Mouse (Mus musculus): Measurements from ENCODE around the gene Gstt1.
"Not testable (repeated sequence)": the region's sequence is repeated elsewhere in the genome, so short reads cannot be mapped to it uniquely, and the experiment has no call there.

The Gstt1 gene

DNA sequence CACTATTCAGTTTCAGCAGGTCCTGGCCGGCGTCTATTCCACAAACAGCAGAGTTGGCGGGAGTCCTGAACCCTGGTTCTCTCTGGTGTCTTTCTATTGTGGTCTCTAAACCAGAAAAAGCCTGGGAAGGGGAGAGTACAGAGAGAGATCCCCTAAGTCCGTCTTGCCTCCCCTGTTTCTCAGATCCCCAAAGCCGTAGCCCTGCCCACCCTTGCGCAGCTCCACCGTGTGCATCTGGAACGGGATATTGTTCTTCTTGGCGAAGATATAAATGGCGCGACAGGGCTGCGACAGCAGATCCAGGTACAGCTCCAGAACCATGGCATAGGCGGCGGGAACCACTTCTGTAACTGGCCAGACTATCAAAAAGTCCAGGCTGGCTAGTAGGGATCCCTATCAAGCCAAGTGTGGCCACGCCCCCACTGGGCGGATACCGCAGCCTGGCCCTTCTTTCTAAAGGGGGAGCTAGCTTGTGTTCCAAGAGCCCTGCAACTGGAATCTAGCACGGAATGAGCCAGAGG, at the start of gene Gstt1:
Gstt1 (minus strand) TSS at position 409 of the 521 bp plus-strand sequence.
- DNase-seq (ENCODE audit: low spot score), result peak; percentile 24

DNA sequence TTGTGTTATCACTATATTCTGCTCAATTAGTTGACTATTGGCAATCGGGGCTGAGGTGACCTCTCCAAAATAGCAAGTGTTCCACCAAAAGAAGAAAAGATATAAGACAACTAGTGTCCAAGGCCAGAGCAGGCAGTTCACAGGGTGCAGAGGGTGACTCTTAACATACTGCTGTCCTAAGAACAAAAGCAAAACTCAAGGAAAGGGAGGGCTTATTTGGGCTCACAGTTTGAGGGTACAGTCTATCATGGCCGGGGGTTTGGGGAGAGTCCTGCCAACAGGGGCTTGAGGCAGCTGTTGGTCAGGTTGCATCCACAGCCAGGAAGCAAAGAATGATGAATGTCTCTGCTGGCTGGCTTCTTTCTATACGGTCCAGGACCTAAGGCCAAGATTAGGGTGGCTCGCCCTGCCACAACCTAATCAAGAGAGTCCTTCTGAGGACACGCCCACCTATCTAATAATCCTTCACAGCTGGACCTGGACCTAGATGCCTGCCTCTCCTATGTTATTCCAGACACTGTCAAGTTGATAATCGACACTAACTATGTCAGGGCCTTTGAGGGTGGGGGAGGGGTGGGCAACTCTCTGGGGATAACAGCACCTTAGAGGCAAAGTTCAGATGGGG, 47.0 kb upstream of the Gstt1 start:
- no peak for DNase-seq (ENCODE audit: low spot score)

DNA sequence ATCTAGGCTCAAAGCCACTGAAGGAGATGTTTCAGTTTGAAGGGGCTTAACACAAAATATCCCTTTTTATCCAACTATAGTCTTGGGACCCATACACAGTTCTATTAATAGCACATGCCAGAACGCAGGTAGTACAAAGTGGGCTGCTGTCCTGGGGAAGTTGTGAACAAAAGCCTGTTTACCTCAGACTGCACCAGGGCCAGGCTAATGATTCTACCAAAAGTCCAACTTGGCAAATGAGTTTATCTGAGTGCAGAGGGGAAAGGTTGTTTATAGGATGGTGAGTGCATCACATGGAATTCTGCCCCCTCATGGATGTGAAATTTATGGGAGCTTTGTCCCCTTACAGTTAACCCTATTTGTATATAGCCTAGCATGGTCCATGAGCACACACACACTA, 46.4 kb upstream of the Gstt1 start:
- DNase-seq (ENCODE audit: low spot score), result no peak

DNA sequence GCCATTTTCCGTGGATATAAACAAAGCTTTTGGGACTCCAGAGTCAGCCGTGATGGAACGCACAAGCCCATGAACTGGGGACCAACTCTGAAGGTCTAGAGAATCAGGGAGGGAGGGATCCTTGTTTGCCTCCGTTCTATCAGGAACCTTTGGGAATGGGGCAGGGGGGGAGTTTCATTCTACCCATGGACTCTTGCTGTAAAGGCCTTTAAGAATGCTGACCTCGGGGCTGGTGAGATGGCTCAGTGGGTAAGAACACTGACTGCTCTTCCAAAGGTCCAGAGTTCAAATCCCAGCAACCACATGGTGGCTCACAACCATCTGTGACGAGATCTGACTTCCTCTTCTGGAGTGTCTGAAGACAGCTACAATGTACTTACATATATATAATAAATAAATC, 45.5 kb upstream of the Gstt1 start:
- not testable (repeated sequence) for DNase-seq (ENCODE audit: low spot score)

DNA sequence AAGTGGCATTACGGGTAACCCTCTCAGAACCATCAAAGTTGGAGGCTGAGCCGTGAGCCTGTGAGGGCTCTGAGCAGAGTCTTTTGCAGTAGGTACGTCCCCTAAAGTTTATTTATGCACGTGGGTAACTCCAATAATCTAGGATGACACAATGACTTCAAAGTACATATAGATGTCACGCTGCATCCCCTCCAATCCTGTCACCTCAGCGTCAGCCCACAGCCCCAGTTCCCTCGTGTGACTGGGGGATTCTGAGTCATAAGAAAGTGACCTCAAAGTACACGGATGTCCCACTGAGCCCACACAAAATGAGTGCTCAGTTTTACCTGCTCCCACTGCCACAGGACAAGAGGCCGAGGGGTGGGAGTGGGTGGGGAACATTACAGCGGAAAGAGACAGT, 40.7 kb upstream of the Gstt1 start:
- no peak for DNase-seq (ENCODE audit: low spot score)

DNA sequence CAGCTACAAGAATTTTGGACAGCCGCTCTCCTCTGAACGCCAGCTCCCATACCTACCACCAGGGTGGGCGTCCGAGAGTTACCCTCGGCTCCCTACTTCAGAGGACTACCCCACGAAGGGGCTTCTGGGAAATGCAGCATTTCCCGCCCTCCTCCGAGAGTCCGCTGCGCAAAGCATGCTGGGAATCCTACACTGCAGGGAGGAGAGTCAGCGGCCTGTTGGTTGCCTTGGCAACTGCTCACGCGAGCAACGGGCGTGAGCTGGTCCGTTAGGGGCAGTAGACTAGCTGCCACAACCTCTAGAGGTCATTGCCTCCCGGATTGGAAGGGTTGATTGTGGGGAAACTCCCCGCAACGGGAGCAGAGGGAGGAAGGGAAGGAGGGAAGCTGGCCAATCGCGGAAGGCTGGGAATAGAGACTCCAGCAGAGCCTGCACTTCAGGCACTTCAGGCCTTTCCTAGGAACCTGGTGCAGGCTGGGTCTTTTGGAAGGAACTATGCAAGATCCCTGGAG, 38.9 kb upstream of the Gstt1 start, which contains the start of gene Gstt2:
Gstt2 (minus strand) TSS at position 177 of the 512 bp plus-strand sequence.
- peak; percentile 76 for DNase-seq (ENCODE audit: low spot score)

DNA sequence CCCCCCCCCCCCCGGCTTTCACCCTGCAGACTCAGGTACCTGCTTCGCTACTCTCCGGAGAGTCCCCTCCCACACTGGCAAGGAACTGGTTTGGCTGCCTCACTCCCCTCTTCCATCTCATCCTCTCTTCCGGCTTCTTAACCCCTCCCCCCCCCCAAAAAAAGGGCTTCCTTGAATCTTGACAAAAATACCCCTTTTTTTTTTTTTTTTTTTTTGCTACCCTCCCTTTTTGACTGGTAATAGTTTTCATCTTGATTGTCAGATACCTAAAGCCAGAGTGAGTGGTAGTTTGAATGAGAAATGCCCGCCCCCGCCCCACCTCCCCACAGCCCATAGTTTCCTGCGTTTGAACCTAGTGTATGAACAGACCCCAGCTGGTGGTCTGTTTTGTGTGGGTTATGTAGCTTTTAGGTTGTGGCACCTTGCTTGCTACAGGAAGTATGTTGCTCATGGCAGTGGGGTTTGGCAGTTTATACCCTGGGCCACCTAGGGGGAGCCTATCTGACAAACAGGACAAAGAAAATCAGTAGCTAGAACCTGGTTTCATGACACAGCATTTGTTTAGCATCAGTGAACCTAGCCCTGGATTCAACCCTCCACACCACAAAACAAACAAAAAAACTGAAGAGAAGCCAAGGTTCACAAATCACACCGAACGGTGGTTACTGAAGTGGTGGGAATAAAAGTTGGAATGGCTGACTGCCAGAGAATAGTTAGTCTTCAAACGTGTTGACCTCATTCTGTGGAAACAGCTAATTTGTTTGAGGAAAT, 37.6 kb upstream of the Gstt1 start:
- DNase-seq (ENCODE audit: low spot score), result no peak

DNA sequence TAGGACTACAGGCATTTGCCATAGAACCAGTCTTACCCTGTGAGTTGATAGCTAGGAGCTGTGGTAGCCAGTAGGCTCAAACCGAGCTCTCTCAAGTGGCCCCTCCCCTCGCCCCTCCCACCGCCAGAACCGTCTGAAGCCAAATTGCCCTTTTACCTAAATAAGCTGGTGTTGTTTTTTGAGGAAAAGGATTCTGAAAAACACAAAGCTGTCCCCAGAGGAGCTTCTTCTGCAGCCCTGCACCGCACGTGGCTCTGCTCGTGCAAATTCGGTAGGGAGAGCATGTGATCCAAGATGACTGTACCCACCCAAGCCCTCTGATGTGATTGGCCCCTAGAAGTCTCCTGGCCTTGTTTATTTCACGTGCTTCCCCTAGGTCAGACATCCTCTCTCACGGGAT, 36.9 kb upstream of the Gstt1 start:
- peak; percentile 64 for DNase-seq (ENCODE audit: low spot score)

DNA sequence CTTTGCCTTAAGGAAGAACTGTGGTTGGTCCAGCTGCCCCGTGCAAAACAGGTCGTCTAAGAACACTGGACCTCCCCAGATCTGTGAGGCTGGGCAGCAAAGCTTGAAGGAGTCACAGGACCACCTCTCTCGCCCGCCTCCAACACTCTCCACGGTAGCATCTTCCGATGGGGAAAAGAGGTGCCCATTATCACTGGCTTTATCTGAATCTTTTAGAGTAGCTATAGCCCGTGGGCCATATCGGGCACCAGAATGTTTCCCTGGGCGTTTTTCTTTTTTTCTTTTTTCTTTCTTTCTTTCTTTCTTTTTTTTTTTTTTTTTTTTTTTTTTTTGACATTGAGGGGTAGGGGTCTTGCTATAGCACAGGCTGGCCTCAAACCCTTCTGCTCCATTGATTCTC, 36.3 kb upstream of the Gstt1 start:
- DNase-seq (ENCODE audit: low spot score), result no peak

DNA sequence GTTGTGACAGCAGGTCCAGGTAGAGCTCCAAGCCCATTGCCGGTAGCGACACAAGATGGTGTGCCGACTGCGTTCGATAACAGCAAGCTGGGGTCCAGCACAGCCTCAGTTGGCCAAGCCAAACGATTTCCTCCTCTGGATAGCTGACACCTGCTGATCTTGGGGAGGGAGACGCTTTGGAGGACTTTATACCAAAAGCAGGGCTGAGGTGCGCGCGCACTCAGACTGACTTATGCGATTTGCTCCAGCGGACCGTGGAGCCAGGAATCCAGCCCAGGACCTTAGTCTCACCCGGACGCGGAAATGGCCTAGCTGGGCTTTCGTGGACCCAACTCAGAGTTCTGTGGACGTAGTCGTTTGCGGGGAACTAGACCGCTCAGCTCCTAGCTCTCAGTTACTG, 35.9 kb upstream of the Gstt1 start:
- DNase-seq (ENCODE audit: low spot score), result no peak

DNA sequence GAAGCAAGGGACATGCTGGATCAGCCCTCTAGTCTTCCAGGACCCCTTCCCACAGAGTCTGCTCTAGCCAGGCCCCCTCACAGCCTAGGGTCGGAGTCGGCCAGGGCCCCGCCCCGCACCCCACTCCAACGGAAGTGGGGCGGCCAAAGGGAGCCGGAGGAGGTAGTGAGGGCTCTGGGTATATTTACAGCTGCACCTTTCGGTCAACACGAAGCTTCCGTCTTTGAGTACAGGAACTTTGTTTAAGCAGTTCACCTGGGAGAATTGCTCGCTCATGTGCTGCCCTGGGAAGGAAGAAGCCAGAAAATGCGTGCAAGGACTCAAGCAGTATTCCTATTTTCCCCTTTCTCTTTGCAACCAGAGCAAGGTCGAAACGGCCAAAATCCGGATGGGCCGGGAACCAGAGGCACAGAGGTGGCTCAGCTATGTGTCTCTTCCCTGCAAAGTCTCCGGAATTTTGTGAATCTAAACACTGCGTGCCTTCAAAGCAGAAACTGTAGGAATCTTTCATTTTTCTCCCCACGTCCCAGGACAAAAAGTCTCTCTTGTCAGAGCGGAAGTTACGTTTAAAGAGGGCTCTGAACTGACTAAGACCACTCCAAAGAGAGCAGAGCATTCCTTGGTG, 35.2 kb upstream of the Gstt1 start:
- DNase-seq (ENCODE audit: low spot score), result no peak

DNA sequence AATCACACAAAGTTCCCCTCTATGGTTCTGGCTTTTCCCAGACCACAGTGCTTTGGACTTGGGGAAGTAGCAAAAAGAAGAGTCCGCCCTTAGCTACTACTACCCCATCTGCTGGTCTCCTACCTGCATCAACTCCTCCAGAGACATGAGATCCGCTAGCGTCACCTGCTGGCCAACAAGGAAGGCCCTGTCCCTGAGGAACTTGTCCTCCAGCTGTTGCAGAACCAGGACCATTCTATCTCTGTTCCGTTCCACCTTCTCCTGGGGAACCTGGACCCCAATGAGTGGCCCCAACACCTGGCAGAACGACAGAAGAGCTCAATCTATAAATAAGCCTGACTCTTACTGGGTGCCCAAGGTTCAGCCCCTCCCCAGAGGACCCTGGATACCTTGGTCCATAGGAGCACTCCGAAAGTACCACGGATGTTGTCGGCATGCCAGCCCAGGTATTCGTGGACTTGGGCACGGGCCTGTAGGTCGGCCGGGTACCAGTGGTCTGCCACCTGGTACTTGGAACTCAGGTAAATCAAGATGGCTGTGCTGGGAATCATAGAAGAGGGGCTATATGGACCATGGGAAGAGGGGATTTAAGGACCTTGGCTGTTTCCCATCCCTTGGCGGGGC, 34.0 kb upstream of the Gstt1 start:
- DNase-seq (ENCODE audit: low spot score), result no peak

DNA sequence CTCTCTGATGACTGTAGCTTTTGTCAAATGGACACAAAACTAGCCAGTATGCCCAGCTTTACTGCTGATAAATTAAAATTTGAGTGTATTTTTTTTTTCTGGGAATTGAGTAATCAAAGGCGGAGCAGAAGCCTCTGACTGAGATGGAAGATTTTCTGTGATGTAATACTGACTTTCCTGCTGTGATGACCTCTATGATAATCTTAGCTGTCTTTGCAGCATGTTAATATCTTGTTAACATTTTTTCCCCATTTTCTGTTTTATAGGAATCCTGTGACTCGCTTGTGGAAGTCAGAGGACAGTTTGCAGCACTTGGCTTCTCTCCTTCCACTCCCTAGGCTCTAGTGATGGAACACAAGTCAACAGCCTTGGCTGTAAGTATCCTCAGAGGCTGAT, 31.9 kb upstream of the Gstt1 start:
- DNase-seq (ENCODE audit: low spot score), result no peak

DNA sequence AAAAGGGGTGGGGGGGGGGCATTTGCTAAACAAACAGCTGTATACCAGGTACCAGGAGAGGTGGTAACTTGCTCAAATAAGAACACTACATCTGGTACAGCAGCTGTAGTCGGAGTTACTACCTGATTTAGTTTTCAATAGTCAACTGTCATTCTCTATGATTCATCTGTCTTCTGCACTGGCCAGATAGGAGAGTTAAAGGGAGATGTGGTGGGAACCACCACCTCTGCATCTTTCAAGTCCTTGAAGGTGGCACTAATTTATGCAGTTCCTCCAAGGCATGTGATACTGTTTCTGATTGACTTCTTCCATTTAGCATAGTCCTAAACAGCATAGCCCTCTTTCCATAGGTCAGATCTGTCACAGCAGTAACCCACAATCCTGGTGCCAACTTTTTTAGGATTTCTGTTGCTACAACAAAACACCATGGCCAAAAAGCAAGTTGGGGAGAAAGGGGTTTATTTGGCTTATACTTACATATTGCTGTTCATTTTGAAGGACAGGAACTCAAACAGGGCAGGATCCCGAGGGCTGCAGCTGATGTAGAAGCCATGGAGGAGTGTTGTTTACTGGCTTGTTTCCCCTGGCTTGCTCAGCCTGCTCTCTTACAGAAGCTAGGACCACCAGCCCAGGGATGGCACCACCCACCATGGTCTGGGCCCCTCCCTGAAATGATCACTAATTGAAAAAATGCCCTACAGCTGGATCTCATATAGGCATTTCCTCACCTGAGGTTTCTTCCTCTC, 31.3 kb upstream of the Gstt1 start:
- no peak for DNase-seq (ENCODE audit: low spot score)

DNA sequence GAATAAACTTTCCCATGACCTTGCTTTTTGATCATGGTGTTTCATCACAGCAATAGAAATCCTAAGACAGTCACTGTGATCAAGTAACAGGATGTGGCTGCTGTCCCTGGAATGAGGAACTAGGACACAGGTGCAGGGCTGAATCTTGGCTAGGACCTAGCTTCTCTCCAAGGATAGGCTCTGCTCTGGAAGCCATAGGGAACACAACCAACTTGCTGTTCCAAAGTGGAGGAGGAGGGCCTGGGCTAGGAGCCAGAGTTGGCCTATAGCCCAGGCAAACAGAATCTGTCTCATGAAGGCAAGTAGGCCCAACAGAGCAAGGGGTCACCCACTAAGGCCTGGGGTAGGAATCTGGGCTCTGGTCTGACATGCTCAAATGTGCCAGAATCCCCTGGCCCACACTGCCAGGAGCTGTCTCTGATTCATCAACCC, 30.1 kb upstream of the Gstt1 start:
- peak; percentile 37 for DNase-seq (ENCODE audit: low spot score)

DNA sequence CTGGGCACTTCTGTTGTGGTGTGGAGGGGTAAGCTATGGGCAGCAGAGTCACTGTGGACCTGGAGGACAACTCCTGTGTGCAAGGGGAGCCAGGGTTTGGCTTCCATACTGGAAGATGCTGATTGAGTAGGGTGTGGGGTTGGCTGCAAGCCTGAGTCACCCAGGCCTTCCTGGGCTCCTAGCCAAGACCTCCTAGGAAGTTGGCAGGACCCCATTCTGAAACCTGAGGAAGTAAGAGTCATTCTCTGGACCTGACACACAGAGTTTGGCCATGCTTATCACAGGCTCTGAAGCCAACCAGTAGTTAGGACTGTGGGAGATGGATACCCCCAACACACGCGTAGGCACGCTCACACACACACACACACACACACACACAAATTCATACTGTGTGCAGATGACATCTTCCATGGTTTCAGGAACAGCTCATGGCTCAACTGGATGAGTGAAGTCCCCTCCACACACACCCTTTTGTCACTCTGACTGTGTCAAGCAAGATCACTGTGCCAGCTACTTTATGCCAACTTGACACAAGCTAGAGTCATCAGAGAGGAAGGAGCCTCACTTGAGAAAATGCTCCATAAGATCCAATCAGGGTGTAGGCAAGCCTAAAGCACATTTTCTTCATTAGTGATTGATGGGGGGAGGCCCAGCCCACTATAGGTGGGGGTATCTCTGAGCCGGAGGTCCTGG, 29.4 kb upstream of the Gstt1 start:
- peak; percentile 75 for DNase-seq (ENCODE audit: low spot score)

DNA sequence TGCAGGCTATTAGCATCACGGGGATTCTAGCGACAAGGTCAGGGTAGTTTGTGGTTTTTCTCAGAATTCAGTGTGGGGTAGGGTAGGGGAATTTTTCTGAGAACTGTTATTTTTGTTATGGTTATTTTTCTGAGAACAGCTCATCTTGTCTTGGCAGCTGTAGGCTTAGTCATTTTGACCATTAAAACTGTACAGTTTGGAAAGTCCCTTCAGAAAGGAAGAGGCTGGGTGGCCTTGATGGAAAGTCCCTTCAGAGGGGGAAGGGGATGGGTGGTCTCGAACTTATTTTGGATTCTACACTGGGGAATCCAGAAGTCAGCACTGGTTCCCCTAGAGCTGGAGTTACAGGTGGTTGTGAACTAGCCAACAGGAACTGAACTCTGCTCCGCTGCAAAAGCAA, 26.1 kb upstream of the Gstt1 start:
- DNase-seq (ENCODE audit: low spot score), result no peak

DNA sequence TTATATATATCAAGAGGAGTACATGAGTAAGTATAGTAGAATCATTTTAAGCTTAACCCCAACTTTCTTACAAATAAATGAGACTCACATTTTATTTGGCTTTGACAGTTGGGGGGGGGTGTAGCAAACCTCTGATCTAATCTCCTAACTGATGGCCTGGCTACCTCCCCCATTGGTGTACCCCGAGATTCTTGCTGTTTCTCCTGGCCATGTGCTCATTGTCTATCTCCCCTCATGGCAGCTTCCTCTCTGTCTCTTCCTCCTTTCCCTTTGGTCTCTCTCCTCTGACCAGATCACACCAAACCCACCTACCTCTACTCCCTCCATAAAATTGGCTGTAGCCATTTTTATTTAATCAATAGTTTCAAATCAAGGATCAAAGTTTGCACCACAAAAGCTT, 25.4 kb upstream of the Gstt1 start:
- DNase-seq (ENCODE audit: low spot score), result no peak

DNA sequence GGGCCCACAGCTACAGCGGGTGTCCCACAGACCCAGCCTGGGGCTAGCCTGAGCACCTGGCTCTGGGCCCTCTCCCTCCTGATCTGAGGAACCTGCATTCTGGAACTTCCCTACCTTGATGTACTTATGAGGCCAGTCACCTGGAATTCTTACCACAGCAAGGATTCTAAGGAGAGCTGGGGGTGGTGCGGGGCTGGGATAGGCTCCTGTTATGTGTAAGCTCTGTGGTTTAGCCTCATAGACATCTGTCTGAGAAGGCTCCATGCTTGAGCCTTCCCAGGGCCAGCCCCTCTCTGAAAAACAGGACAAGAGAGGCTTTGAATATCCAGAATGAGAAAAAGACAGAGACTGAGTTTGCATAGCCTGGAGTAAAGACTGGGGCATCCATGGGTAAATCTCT, 24.1 kb upstream of the Gstt1 start, which contains the start of gene Gstt4:
Gstt4 (minus strand) TSS at position 101 of the 400 bp plus-strand sequence.
- no peak for DNase-seq (ENCODE audit: low spot score)

DNA sequence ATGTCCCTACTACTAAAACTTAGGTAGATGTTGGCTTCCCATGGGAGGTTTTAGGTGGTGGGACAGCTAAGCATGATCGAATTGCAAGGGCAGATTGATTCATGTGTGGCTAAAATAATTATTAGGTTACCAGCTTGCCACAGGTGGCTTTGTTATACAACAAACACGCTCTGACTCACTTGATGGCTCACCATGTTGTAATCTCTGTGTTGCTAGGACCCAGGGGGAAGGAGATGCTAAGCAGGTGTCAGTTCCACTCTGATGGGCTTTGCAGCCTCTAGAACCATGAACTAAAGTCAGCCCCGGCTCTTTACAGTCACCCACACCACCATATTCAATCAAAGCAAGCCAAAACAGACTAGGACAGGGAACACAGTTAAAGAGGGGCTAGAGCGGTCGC, 21.5 kb upstream of the Gstt1 start:
- no peak for DNase-seq (ENCODE audit: low spot score)

DNA sequence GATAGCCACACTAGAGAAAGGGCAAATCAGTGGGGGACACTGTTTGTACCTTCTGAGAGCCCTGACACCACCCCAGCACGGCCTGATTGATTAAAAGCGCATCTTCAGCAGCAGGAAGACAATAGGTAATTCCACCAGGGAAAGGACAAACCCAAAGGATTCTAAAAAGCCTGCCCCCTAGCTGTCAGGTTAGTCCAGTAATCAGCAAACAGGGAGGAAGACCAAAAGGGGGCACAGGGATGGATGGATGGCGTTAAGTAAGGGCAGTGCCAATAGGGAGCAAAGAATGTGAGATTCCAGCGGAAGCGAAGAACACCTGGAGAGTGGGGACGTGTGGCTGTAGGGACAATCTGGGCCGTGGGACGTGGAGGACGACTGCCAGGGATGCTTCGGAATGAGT, 20.3 kb upstream of the Gstt1 start:
- DNase-seq (ENCODE audit: low spot score), result no peak
